Mouse (Mus musculus) neural tube, embryonic 12.5 days (tissue): Measurements from ENCODE around the gene Mydgf. TPM values are rescaled to one million over a fixed set of nuclear protein-coding genes. Genes with fewer than 3 reads are reported as not detected.

Experiments used
- ATAC-seq: fragments of 200-750 bp; cut with Nextera tagmentation; 2 replicates; pipeline ENCODE4 v1.8.0; 2017; ENCODE audit warnings: low read depth, mild to moderate bottlenecking, moderate TSS enrichment, moderate library complexity; ENCODE audit not compliant: low FRiP score
- H3K27ac ChIP-seq: fragments of 300-500 bp; sonication (generic); 2 replicates; pipeline ENCODE4 v1.5.1; 2016
- H3K27me3 ChIP-seq: fragments of 300-500 bp; sonication (generic); replicated peaks from 2 replicates; pipeline ENCODE4 v1.6.1; 2016; ENCODE audit warnings: mild to moderate bottlenecking
- H3K36me3 ChIP-seq: fragments of 300-500 bp; sonication (generic); 2 replicates; pipeline ENCODE4 v1.6.1; 2016; ENCODE audit warnings: mild to moderate bottlenecking
- H3K4me1 ChIP-seq: fragments of 300-500 bp; sonication (generic); 2 replicates; pipeline ENCODE4 v1.6.1; 2016
- H3K4me2 ChIP-seq: fragments of 300-500 bp; sonication (generic); replicated peaks from 2 replicates; pipeline ENCODE4 v1.6.1; 2016; ENCODE audit warnings: mild to moderate bottlenecking
- H3K4me3 ChIP-seq: fragments of 300-500 bp; sonication (generic); 2 replicates; pipeline ENCODE4 v1.5.1; 2016
- H3K9ac ChIP-seq: fragments of 300-500 bp; sonication (generic); 2 replicates; pipeline ENCODE4 v1.6.1; 2016; ENCODE audit warnings: mild to moderate bottlenecking
- H3K9me3 ChIP-seq: fragments of 300-500 bp; sonication (generic); 2 replicates; pipeline ENCODE4 v1.6.1; 2016; ENCODE audit warnings: mild to moderate bottlenecking
- WGBS: fragments of 180-500 bp; shearing (Covaris S2); methylation state at CpG from one replicate; pipeline ENCODE4 v1.1.7; 2016; 5-methylcytosine and 5-hydroxymethylcytosine counted together
- polyA plus RNA-seq: library from polyadenylated mRNA; unstranded; fragments of >200 nt; fragmentation: Nextera tagmentation; extraction: Ambion mirVana; gene quantifications from 2 replicates; pipeline ENCODE4 v1.2.1, GENCODE M21; 2016

The Mydgf gene
- polyA plus RNA-seq, 1 experiment from 2014 or later = 65.9 TPM

- H3K36me3 ChIP-seq = no peaks in the 10 kb centered on the region
- WGBS = 4% methylated on average over 21 of the region's 21 CpGs
- peak; percentile 28; the same call in 1 of the 2 replicates for ATAC-seq
- peaks cover 52% of the 10 kb centered on the region for H3K27me3 ChIP-seq
- H3K4me1 ChIP-seq = peaks cover 55% of the 10 kb centered on the region
- H3K4me3 ChIP-seq = peak overlapping the region; percentile 79
- peak overlapping the region; percentile 84 for H3K9ac ChIP-seq
- 0 out of 2 replicates have a peak overlapping the region, but pooled peaks have one; percentile 37 for H3K27ac ChIP-seq
- H3K4me2 ChIP-seq = peak overlapping the region; percentile 90
- H3K9me3 ChIP-seq = no peaks in the 10 kb centered on the region
These were observed 44.4 kb downstream of the Mydgf start for GRCm38 (mm10) chr17:56139355-56139754.

GRCm38 (mm10) chr17:56137839-56138613 lies 45.7 kb downstream of the Mydgf start:
- Histone ChIP-seq H3K36me3 (no peaks in the 10 kb centered on the region), H3K9ac (peak overlapping the region; percentile 18; the same call in 1 of the 2 replicates), H3K4me2 (peak overlapping the region; percentile 90), H3K4me3 (peak overlapping the region; percentile 79; the same call in 1 of the 2 replicates), H3K4me1 (peaks cover 60% of the 10 kb centered on the region), H3K27me3 (peaks cover 47% of the 10 kb centered on the region), H3K9me3 (no peaks in the 10 kb centered on the region), H3K27ac (no peak overlapping the region)
- ATAC-seq = no peak
- WGBS = 14% methylated on average over 25 of the region's 25 CpGs

- Histone ChIP-seq H3K4me3 (no peak overlapping the region), H3K36me3 (no peaks in the 10 kb centered on the region), H3K9me3 (no peaks in the 10 kb centered on the region), H3K27me3 (peaks cover 38% of the 10 kb centered on the region), H3K27ac (no peak overlapping the region), H3K9ac (no peak overlapping the region), H3K4me2 (no peak overlapping the region), H3K4me1 (peaks cover 48% of the 10 kb centered on the region)
- no peak for ATAC-seq
- WGBS = 87% methylated on average over 7 of the region's 7 CpGs
These were observed 47.2 kb downstream of the Mydgf start for GRCm38 (mm10) chr17:56136558-56136957.

GRCm38 (mm10) chr17:56134463-56134971 lies 49.2 kb downstream of the Mydgf start:
- Histone ChIP-seq H3K36me3 (peaks cover 13% of the 10 kb centered on the region), H3K4me3 (peak overlapping the region; percentile 16), H3K27me3 (peaks cover 21% of the 10 kb centered on the region), H3K4me2 (peak overlapping the region; percentile 54), H3K4me1 (peaks cover 39% of the 10 kb centered on the region), H3K27ac (no peak overlapping the region), H3K9me3 (no peaks in the 10 kb centered on the region), H3K9ac (0 out of 2 replicates have a peak overlapping the region, but pooled peaks have one; percentile 3)
- 2% methylated on average over 27 of the region's 27 CpGs for WGBS
- ATAC-seq = no peak

- 20% methylated on average over 19 of the region's 21 CpGs for WGBS
- no peak overlapping the region for H3K9ac ChIP-seq
- H3K27ac ChIP-seq = no peak overlapping the region
- peak overlapping the region; percentile 54 for H3K4me2 ChIP-seq
- peak overlapping the region; percentile 16; the same call in 1 of the 2 replicates for H3K4me3 ChIP-seq
- peaks cover 32% of the 10 kb centered on the region for H3K4me1 ChIP-seq
- no peaks in the 10 kb centered on the region for H3K9me3 ChIP-seq
- H3K27me3 ChIP-seq = peaks cover 13% of the 10 kb centered on the region
- ATAC-seq = 0 out of 2 replicates have a peak, but pooled peaks have one; percentile 19
- H3K36me3 ChIP-seq = peaks cover 18% of the 10 kb centered on the region
These were observed 50.0 kb downstream of the Mydgf start for GRCm38 (mm10) chr17:56133457-56134363.

- no peak overlapping the region for H3K9ac ChIP-seq
- ATAC-seq = 0 out of 2 replicates have a peak, but pooled peaks have one; percentile 18
- 6% methylated on average over 14 of the region's 14 CpGs for WGBS
These were observed 51.1 kb downstream of the Mydgf start for GRCm38 (mm10) chr17:56132661-56133060.

GRCm38 (mm10) chr17:56131814-56132213 lies 51.9 kb downstream of the Mydgf start:
- H3K9ac ChIP-seq = no peak overlapping the region
- H3K27ac ChIP-seq = no peak overlapping the region
- no peak overlapping the region for H3K4me2 ChIP-seq
- ATAC-seq = no peak
- 0 out of 2 replicates have a peak, but pooled peaks cover 5% of the 10 kb centered on the region for H3K27me3 ChIP-seq
- peaks cover 34% of the 10 kb centered on the region for H3K36me3 ChIP-seq
- WGBS = 37% methylated on average over 7 of the region's 7 CpGs
- H3K4me3 ChIP-seq = no peak overlapping the region
- no peaks in the 10 kb centered on the region for H3K9me3 ChIP-seq
- peaks cover 20% of the 10 kb centered on the region for H3K4me1 ChIP-seq

More at GRCm38 (mm10) chr17:56132661-56133060, 51.1 kb downstream of the Mydgf start:
- no peak overlapping the region for H3K4me3 ChIP-seq
- H3K4me2 ChIP-seq = no peak overlapping the region
- H3K4me1 ChIP-seq = peaks cover 25% of the 10 kb centered on the region
- H3K27me3 ChIP-seq = peaks cover 5% of the 10 kb centered on the region; the same call in 1 of the 2 replicates
- H3K27ac ChIP-seq = no peak overlapping the region
- no peaks in the 10 kb centered on the region for H3K9me3 ChIP-seq
- H3K36me3 ChIP-seq = peaks cover 26% of the 10 kb centered on the region

- no peaks in the 10 kb centered on the region for H3K9me3 ChIP-seq
- ATAC-seq = no peak
- peaks cover 8% of the 10 kb centered on the region; the same call in 1 of the 2 replicates for H3K27me3 ChIP-seq
- peaks cover 40% of the 10 kb centered on the region for H3K36me3 ChIP-seq
- no peak overlapping the region for H3K27ac ChIP-seq
- no peak overlapping the region for H3K4me3 ChIP-seq
- H3K9ac ChIP-seq = no peak overlapping the region
- WGBS = 90% methylated on average over 10 of the region's 10 CpGs
- H3K4me2 ChIP-seq = no peak overlapping the region
- H3K4me1 ChIP-seq = peaks cover 18% of the 10 kb centered on the region
These were observed 52.6 kb downstream of the Mydgf start for GRCm38 (mm10) chr17:56131136-56131535.

- no peak overlapping the region for H3K9ac ChIP-seq
- WGBS = 86% methylated on average over 15 of the region's 15 CpGs
- no peaks in the 10 kb centered on the region for H3K9me3 ChIP-seq
- H3K27ac ChIP-seq = no peak overlapping the region
- no peak overlapping the region for H3K4me3 ChIP-seq
- H3K27me3 ChIP-seq = peaks cover 27% of the 10 kb centered on the region
- no peak overlapping the region for H3K4me2 ChIP-seq
- no peak for ATAC-seq
- peaks cover 8% of the 10 kb centered on the region for H3K4me1 ChIP-seq
- peaks cover 53% of the 10 kb centered on the region for H3K36me3 ChIP-seq
These were observed 55.5 kb downstream of the Mydgf start for GRCm38 (mm10) chr17:56128246-56128645.

GRCm38 (mm10) chr17:56126175-56126574 lies 57.5 kb downstream of the Mydgf start:
- Histone ChIP-seq H3K27me3 (peaks cover 47% of the 10 kb centered on the region), H3K27ac (no peak overlapping the region), H3K4me2 (no peak overlapping the region), H3K4me3 (no peak overlapping the region), H3K36me3 (peaks cover 52% of the 10 kb centered on the region), H3K9me3 (peaks cover 13% of the 10 kb centered on the region), H3K4me1 (peaks cover 8% of the 10 kb centered on the region), H3K9ac (no peak overlapping the region)
- ATAC-seq = no peak
- 73% methylated on average over 11 of the region's 11 CpGs for WGBS
